Mouse (Mus musculus): ENCODE data around the gene Pde1a.

GRCm38 (mm10) chr2:79964964-79965363, 164.3 kb downstream of the Pde1a start:
- no peak for TF ChIP-seq POLR2A (IDR thresholded peaks at IDR 0.05; ENCODE audit: borderline replicate concordance, extremely low read depth, insufficient read depth, insufficient read length, poor library complexity, severe bottlenecking)
- TF ChIP-seq CTCF (IDR thresholded peaks at IDR 0.05; ENCODE audit: borderline replicate concordance, extremely low read depth, insufficient read depth, insufficient read length) = no peak

Measured in brain, embryonic 14.5 days (tissue).